ENCODE assay signal across 12 mouse cellular contexts in the genomic region with DNA sequence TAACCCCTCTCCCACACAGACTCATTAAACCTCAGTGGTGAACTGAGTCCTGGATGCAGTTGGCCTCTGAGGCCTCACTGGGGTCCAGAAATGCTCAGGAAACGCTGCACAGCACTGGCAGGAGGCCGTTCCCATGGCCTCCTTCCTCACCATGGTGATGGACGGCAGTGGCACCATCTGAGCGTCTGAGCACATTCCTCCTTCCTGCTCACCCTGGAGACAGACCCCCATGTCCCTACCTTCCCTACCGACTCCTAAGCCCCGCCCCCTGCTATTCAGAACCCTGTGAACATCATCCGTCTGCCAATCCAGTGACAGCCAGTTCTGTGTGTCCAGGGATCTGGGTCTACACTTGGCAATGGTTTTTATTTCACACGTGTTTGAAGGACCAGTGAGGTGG. TPM values are rescaled to one million over a fixed set of nuclear protein-coding genes. Genes with fewer than 3 reads are reported as not detected.
DNase-seq lines count a peak whose midpoint lies in the region; ATAC-seq and TF ChIP-seq lines count a peak whose summit lies in the region.
"Had no signal": no experiment of that assay in that cellular context is flagged by ENCODE, and none has a peak within 500 bp of the region (broad histone marks: within the 10 kb centered on the region; RNA-seq: fewer than 3 reads in every experiment).

No protein-coding gene starts in this region.

- no peak overlapping the region for H3K9ac ChIP-seq in hindbrain, embryonic 12.5 days
- no peak overlapping the region for H3K9ac ChIP-seq in midbrain, postnatal 0 days (replicated peaks; ENCODE audit: low read length, poor library complexity, severe bottlenecking)
- H3K9ac ChIP-seq: stomach, embryonic 15.5 days had no signal

- no peaks in the 10 kb centered on the region for H3K27me3 ChIP-seq in hindbrain, embryonic 12.5 days
- no peaks in the 10 kb centered on the region for H3K27me3 ChIP-seq in midbrain, postnatal 0 days (ENCODE audit: insufficient read depth, low read length)
- H3K27me3 ChIP-seq: stomach, embryonic 15.5 days had no signal

- H3K27ac ChIP-seq in layer of hippocampus, adult 2 months, result peak overlapping the region; percentile 20; the same call in 1 of the 2 replicates
- peak overlapping the region; percentile 70 for H3K27ac ChIP-seq in hindbrain, embryonic 12.5 days
- 0 out of 2 replicates have a peak overlapping the region, but pooled peaks have one; percentile 26 for H3K27ac ChIP-seq in midbrain, postnatal 0 days (ENCODE audit: low read depth, low read length)
- H3K27ac ChIP-seq: left cerebral cortex, adult 2 months; stomach, embryonic 15.5 days had no signal

- peaks cover 81% of the 10 kb centered on the region for H3K4me1 ChIP-seq in hindbrain, embryonic 12.5 days
- H3K4me1 ChIP-seq in midbrain, postnatal 0 days (ENCODE audit: insufficient read depth, low read length), result 0 out of 2 replicates have a peak, but pooled peaks cover 2% of the 10 kb centered on the region

- no peak for TF ChIP-seq CTCF in layer of hippocampus, adult 2 months (conservative IDR thresholded peaks at IDR 0.05)
- no peak for TF ChIP-seq CTCF in midbrain, postnatal 0 days (IDR thresholded peaks at IDR 0.05)

- 7% methylated on average over 8 of the region's 8 CpGs for WGBS in hindbrain, embryonic 12.5 days
- 25% methylated on average over 8 of the region's 8 CpGs for WGBS in midbrain, postnatal 0 days

- peak; percentile 73 for ATAC-seq in hindbrain, embryonic 12.5 days (ENCODE audit: low FRiP score)
- ATAC-seq in midbrain, postnatal 0 days (ENCODE audit: low FRiP score), result peak; percentile 60

- H3K9me3 ChIP-seq in hindbrain, embryonic 12.5 days (replicated peaks), result no peaks in the 10 kb centered on the region
- H3K9me3 ChIP-seq in midbrain, postnatal 0 days (ENCODE audit: low read length), result no peaks in the 10 kb centered on the region
- H3K9me3 ChIP-seq: stomach, embryonic 15.5 days had no signal

- no peak for DNase-seq in layer of hippocampus, adult 2 months (ENCODE audit: low spot score in 2 of 2)
- no peak for DNase-seq in layer of hippocampus, adult 11-12 months (ENCODE audit: low spot score)
- DNase-seq in embryo, embryonic 10.5 days (ENCODE audit: low spot score), result peak; percentile 81
- peak; percentile 79 for DNase-seq in midbrain, postnatal 0 days (ENCODE audit: low spot score)
- no peak for DNase-seq in urinary bladder, postnatal 10 days (ENCODE audit: low spot score)
- DNase-seq in layer of hippocampus, adult 9-11 months, result no peak
- no peak for DNase-seq in gastrocnemius, postnatal 14 days
- DNase-seq: kidney, adult 11 months; lung, adult 18-20 months had no signal

- intact Hi-C loops in gastrocnemius, postnatal 14 days (cut with DNase I; ENCODE audit: low total_unique reads), result no loop called here

- H3K4me2 ChIP-seq in hindbrain, embryonic 12.5 days (replicated peaks), result no peak overlapping the region
- H3K4me2 ChIP-seq in midbrain, postnatal 0 days (ENCODE audit: low read depth, low read length, poor library complexity, severe bottlenecking), result no peak overlapping the region
- H3K4me2 ChIP-seq: stomach, embryonic 15.5 days had no signal

- no peak overlapping the region for H3K4me3 ChIP-seq in layer of hippocampus, adult 2 months
- H3K4me3 ChIP-seq in hindbrain, embryonic 12.5 days, result no peak overlapping the region
- H3K4me3 ChIP-seq in midbrain, postnatal 0 days (ENCODE audit: low read depth, low read length), result no peak overlapping the region
- H3K4me3 ChIP-seq: left cerebral cortex, adult 2 months; stomach, embryonic 15.5 days had no signal

- H3K36me3 ChIP-seq in hindbrain, embryonic 12.5 days, result no peaks in the 10 kb centered on the region
- no peaks in the 10 kb centered on the region for H3K36me3 ChIP-seq in midbrain, postnatal 0 days (ENCODE audit: insufficient read depth, low read length)
- H3K36me3 ChIP-seq: stomach, embryonic 15.5 days had no signal

RNA-seq across cellular contexts. Expression of gene Prex1, which starts 42.6 kb away (rescaled TPM):
- 10 to 100 TPM; 69.9 to 71.3 TPM for total RNA-seq in layer of hippocampus, adult 2 months (2021)
- polyA plus RNA-seq in hindbrain, embryonic 12.5 days (2016; fragmentation: Nextera tagmentation; extraction: Ambion mirVana), result 40.8 and 43.8 TPM in 2 replicates
- 37.1 and 53.8 TPM in 2 replicates for total RNA-seq in midbrain, postnatal 0 days (2014; rRNA removed)
- 17.4 and 18.0 TPM in 2 replicates for polyA plus RNA-seq in midbrain, postnatal 0 days (2015; fragmentation: Nextera tagmentation; extraction: Ambion mirVana)
- 10 to 100 TPM in 1 of 2 experiments, 1 to 10 TPM in 1; 7.4 to 11.5 TPM for total RNA-seq in gastrocnemius, postnatal 14 days (2021)

Comparison
In these comparisons a context has a peak if more than half of its experiments do, and no peak if none do; other contexts are left out.
1. DNase-seq: peak in embryo, embryonic 10.5 days (single experiment) and midbrain, postnatal 0 days (single experiment); none in layer of hippocampus, adult 2 months (0 of 2), layer of hippocampus, adult 11-12 months (single experiment), urinary bladder, postnatal 10 days (single experiment), layer of hippocampus, adult 9-11 months (single experiment) and gastrocnemius, postnatal 14 days (single experiment).
2. H3K27ac ChIP-seq: peak in every context shown above with its lines; median percentile 70 in hindbrain, embryonic 12.5 days; 26 in midbrain, postnatal 0 days; 20 in layer of hippocampus, adult 2 months.